Comparison of ENCODE assay signal across 10 mouse cellular contexts in the genomic region with DNA sequence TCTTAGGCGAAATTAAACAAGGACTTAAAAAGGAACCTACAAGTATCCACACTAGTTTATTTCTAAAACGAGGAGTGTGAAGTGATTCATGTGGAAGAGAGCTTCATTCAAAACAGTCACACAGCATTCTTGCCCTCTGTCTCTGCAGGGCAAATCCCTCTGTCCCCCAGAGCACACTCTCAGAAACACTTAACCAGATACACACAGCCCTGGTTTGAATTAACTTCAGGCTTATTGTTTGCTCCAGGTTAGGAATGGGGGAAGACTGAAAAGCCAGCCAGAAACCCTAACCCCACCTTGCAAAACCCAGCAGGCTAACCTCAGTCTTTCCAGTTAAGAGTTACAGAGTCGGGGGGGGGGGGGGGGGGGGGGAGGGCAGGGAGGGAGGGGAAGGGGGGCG. TPM values are rescaled to one million over a fixed set of nuclear protein-coding genes. Genes with fewer than 3 reads are reported as not detected.
A peak's percentile ranks its signal among the peaks of the same experiment; 100 is the strongest.
DNase-seq lines count a peak whose midpoint lies in the region; ATAC-seq and TF ChIP-seq lines count a peak whose summit lies in the region.
"Had no signal": no experiment of that assay in that cellular context is flagged by ENCODE, and none has a peak within 500 bp of the region (broad histone marks: within the 10 kb centered on the region; RNA-seq: fewer than 3 reads in every experiment).

No protein-coding gene starts in this region.

- peaks cover 24% of the 10 kb centered on the region for H3K36me3 ChIP-seq in forebrain, embryonic 10.5 days (replicated peaks)
- H3K36me3 ChIP-seq in forebrain, postnatal 0 days (ENCODE audit: insufficient read depth) = no peaks in the 10 kb centered on the region
- H3K36me3 ChIP-seq in neural tube, embryonic 11.5 days (ENCODE audit: control insufficient read depth, insufficient read depth, low read length) = no peaks in the 10 kb centered on the region
- peaks cover 12% of the 10 kb centered on the region for H3K36me3 ChIP-seq in liver, embryonic 12.5 days

- H3K27me3 ChIP-seq in forebrain, embryonic 10.5 days (ENCODE audit: poor library complexity, severe bottlenecking) = no peaks in the 10 kb centered on the region
- H3K27me3 ChIP-seq in forebrain, postnatal 0 days (ENCODE audit: insufficient read depth, low read length) = no peaks in the 10 kb centered on the region
- no peaks in the 10 kb centered on the region for H3K27me3 ChIP-seq in neural tube, embryonic 11.5 days (ENCODE audit: control insufficient read depth, insufficient read depth, low read length)
- no peaks in the 10 kb centered on the region for H3K27me3 ChIP-seq in liver, embryonic 12.5 days (replicated peaks)

- no peak overlapping the region for H3K9ac ChIP-seq in forebrain, postnatal 0 days
- H3K9ac ChIP-seq in neural tube, embryonic 11.5 days (ENCODE audit: low read length) = no peak overlapping the region
- 0 out of 2 replicates have a peak overlapping the region, but pooled peaks have one; percentile 90 for H3K9ac ChIP-seq in liver, embryonic 12.5 days

- peak overlapping the region; percentile 99 for H3K4me3 ChIP-seq in forebrain, embryonic 10.5 days
- H3K4me3 ChIP-seq in forebrain, postnatal 0 days (ENCODE audit: low read depth, low read length) = no peak overlapping the region
- H3K4me3 ChIP-seq in neural tube, embryonic 11.5 days (ENCODE audit: low read depth, low read length) = peak overlapping the region; percentile 93
- H3K4me3 ChIP-seq in liver, embryonic 12.5 days = peak overlapping the region; percentile 75

- DNase-seq in forebrain, embryonic 10.5 days (ENCODE audit: extremely low spot score, low spot score) = no peak
- no peak for DNase-seq in forebrain, postnatal 0 days
- DNase-seq in neural tube, embryonic 11.5 days (ENCODE audit: low spot score) = no peak
- DNase-seq in neural tube, embryonic 10.5 days (ENCODE audit: extremely low spot score, low spot score) = no peak
- DNase-seq in cerebellum, adult 9-11 months = no peak
- DNase-seq in spleen, postnatal 10 days (ENCODE audit: low spot score in 2 of 2) = no peak
- DNase-seq in left cerebral cortex, postnatal 25 days (ENCODE audit: low spot score in 2 of 2) = no peak
- DNase-seq: cerebellum, adult 11 months; layer of hippocampus, postnatal 36 days had no signal

- peak overlapping the region; percentile 100 for H3K27ac ChIP-seq in forebrain, embryonic 10.5 days
- no peak overlapping the region for H3K27ac ChIP-seq in forebrain, postnatal 0 days (ENCODE audit: low read depth, low read length)
- no peak overlapping the region for H3K27ac ChIP-seq in neural tube, embryonic 11.5 days (ENCODE audit: low read depth, low read length)
- H3K27ac ChIP-seq in liver, embryonic 12.5 days = no peak overlapping the region

- TF ChIP-seq CTCF in forebrain, postnatal 0 days (IDR thresholded peaks at IDR 0.05; ENCODE audit: low read depth) = no peak

- no peak for ATAC-seq in forebrain, postnatal 0 days
- ATAC-seq in neural tube, embryonic 11.5 days (ENCODE audit: insufficient read depth, low FRiP score, low TSS enrichment) = no peak
- no peak for ATAC-seq in liver, embryonic 12.5 days

- H3K9me3 ChIP-seq in forebrain, embryonic 10.5 days = no peaks in the 10 kb centered on the region
- no peaks in the 10 kb centered on the region for H3K9me3 ChIP-seq in forebrain, postnatal 0 days (ENCODE audit: low read length)
- H3K9me3 ChIP-seq in neural tube, embryonic 11.5 days (ENCODE audit: control insufficient read depth, low read length) = no peaks in the 10 kb centered on the region
- H3K9me3 ChIP-seq in liver, embryonic 12.5 days (replicated peaks) = no peaks in the 10 kb centered on the region

- H3K4me2 ChIP-seq in forebrain, postnatal 0 days (ENCODE audit: low read depth) = no peak overlapping the region
- peak overlapping the region; percentile 98 for H3K4me2 ChIP-seq in neural tube, embryonic 11.5 days (ENCODE audit: low read depth)
- peak overlapping the region; percentile 93 for H3K4me2 ChIP-seq in liver, embryonic 12.5 days

- peaks cover 57% of the 10 kb centered on the region for H3K4me1 ChIP-seq in forebrain, embryonic 10.5 days
- H3K4me1 ChIP-seq in forebrain, postnatal 0 days (ENCODE audit: insufficient read depth) = peaks cover 11% of the 10 kb centered on the region
- H3K4me1 ChIP-seq in neural tube, embryonic 11.5 days (ENCODE audit: control insufficient read depth, insufficient read depth, low read length) = peaks cover 28% of the 10 kb centered on the region
- H3K4me1 ChIP-seq in liver, embryonic 12.5 days = peaks cover 64% of the 10 kb centered on the region

- intact Hi-C loops in left cerebral cortex, postnatal 25 days (cut with DNase I) = no loop called here

- 5% methylated on average over 4 of the region's 4 CpGs for WGBS in forebrain, embryonic 10.5 days
- 31% methylated on average over 2 of the region's 4 CpGs for WGBS in forebrain, postnatal 0 days
- WGBS in neural tube, embryonic 11.5 days = 19% methylated on average over 3 of the region's 4 CpGs
- 46% methylated on average over 2 of the region's 4 CpGs for WGBS in liver, embryonic 12.5 days (ENCODE audit: insufficient replicate concordance)

RNA-seq across cellular contexts. Expression of a gene that starts 2.6 kb away (rescaled TPM):
- polyA plus RNA-seq in forebrain, embryonic 10.5 days (2016; fragmentation: Nextera tagmentation; extraction: Ambion mirVana) = 128 and 141 TPM in 2 replicates
- total RNA-seq in forebrain, postnatal 0 days (2014; rRNA removed) = 9.1 and 12.8 TPM in 2 replicates
- polyA plus RNA-seq in forebrain, postnatal 0 days (2015; fragmentation: Nextera tagmentation; extraction: Ambion mirVana) = 12.3 and 13.5 TPM in 2 replicates
- polyA plus RNA-seq in neural tube, embryonic 11.5 days (2014; fragmentation: Nextera tagmentation; extraction: Ambion mirVana) = 129 and 130 TPM in 2 replicates
- polyA plus RNA-seq in liver, embryonic 12.5 days (2016; fragmentation: Nextera tagmentation; extraction: Ambion mirVana) = 32.0 and 33.7 TPM in 2 replicates
- under 1 TPM in 1 of 2 experiments, not detected in 1; 0.16 TPM for total RNA-seq in left cerebral cortex, postnatal 25 days (2021)
- total RNA-seq: layer of hippocampus, postnatal 36 days had no signal

RNA-seq across cellular contexts. Expression of a gene that starts 51.7 kb away (rescaled TPM):
- polyA plus RNA-seq in forebrain, embryonic 10.5 days (2016; fragmentation: Nextera tagmentation; extraction: Ambion mirVana) = 126 and 127 TPM in 2 replicates
- total RNA-seq in forebrain, postnatal 0 days (2014; rRNA removed) = 75.7 and 81.7 TPM in 2 replicates
- 43.5 and 45.9 TPM in 2 replicates for polyA plus RNA-seq in forebrain, postnatal 0 days (2015; fragmentation: Nextera tagmentation; extraction: Ambion mirVana)
- 50.0 and 54.7 TPM in 2 replicates for polyA plus RNA-seq in neural tube, embryonic 11.5 days (2014; fragmentation: Nextera tagmentation; extraction: Ambion mirVana)
- 57.7 and 63.0 TPM in 2 replicates for polyA plus RNA-seq in liver, embryonic 12.5 days (2016; fragmentation: Nextera tagmentation; extraction: Ambion mirVana)
- 10 to 100 TPM; 74.1 to 80.5 TPM for total RNA-seq in left cerebral cortex, postnatal 25 days (2021)
